Mouse (Mus musculus) left cerebral cortex, postnatal 10 days (tissue): ENCODE data around the gene Tmem102. TPM values are rescaled to one million over a fixed set of nuclear protein-coding genes. Genes with fewer than 3 reads are reported as not detected.

Experiments used
- DNase-seq, 2 experiments: peaks; one replicate each; pipeline ENCODE4 v3.0.0; 2021 to 2022; ENCODE audit warnings: low spot score in 2 of 2, mixed read lengths in 1 of 2; ENCODE audit errors: extremely low spot score in 1 of 2
- intact Hi-C: fragments of 180-260 bp; cut with DNase I; formaldehyde crosslinking; loops from one replicate; pipeline ENCODE4 v1.15.1; 2025
- total RNA-seq, 2 experiments: library from RNA; stranded (reverse); gene quantifications; 2 replicates each; pipeline ENCODE4 v1.2.3; 2021

Gene Tmem102
- total RNA-seq, 2 experiments from 2014 or later, result not detected

GRCm38 (mm10) chr11:69833554-69833953 is 28.1 kb upstream of the Tmem102 start:
- intact Hi-C loops, result no loop called here
- DNase-seq, result no peak

DNA sequence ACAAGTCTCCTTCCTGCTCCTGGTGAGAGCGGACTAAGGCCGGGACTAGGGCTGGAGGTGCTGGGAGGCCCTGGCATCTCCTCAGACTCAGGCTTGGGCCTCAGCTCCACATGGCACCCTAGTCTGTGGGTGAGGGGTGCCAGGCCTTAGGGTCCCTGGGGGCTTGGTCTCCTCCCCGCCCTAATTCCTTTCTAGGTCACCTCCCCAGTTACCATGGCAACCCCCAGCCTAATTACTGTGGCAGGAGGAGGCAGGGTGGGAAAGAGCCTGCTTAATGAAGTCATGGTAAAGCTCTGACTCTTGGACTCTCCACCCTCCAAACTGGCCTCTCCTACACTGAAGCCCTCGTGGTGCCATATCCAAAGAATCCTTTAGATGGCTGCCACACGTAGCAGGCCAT is 23.4 kb upstream of the Tmem102 start:
- no peak for DNase-seq
- intact Hi-C loops, result no loop called here

GRCm38 (mm10) chr11:69823456-69823855 is 18.0 kb upstream of the Tmem102 start:
- intact Hi-C loops, result no loop called here
- no peak for DNase-seq

DNA sequence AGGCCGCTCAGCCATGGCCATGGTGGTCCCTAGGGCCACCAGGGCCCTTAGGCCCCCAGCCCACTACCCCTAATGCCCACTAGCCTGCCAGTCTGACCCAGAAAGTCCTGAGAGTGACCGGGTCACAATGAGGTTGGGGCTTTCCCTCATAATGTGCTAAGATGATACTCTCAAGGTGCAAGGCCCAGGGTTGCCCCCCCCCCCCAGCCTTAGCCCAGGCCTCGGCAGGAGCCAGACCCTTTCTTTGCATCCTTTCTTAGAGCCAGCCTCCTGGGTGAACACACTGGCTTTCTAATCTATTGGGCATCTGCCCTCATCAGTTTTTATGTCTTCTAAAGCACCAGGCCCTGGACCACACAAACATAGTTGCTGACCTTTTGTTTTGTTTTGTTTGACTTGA is 16.7 kb upstream of the Tmem102 start, which contains the start of gene Spem1:
TSS of gene Spem1 (minus strand) at position 101 of the 400 bp plus-strand sequence.
- intact Hi-C loops, result no loop called here
- DNase-seq, result no peak

DNA sequence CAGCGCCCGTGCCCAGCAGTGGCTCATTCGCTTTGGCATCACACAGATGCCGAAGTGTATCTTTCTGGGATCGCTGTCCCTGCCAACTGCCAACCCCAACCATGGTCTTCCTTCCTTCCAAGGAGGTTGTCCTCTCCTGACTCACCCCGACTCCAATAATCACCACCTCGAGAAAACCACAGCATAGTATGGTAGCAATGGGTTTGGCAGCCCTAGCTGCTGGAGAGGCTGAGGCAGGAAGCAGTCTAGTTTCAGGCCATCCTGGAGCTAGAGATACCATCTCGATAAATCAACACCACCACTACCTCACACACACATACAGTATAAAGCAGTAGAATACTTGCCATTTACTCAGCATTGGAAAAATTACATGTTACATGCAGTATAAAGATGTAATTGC is 13.4 kb upstream of the Tmem102 start:
- no peak for DNase-seq
- intact Hi-C loops, result no loop called here

GRCm38 (mm10) chr11:69818365-69818764 is 12.9 kb upstream of the Tmem102 start, which contains the start of gene Spem2:
Spem2 (minus strand) TSS chr11:69818465.
- no peak for DNase-seq
- intact Hi-C loops, result no loop called here

DNA sequence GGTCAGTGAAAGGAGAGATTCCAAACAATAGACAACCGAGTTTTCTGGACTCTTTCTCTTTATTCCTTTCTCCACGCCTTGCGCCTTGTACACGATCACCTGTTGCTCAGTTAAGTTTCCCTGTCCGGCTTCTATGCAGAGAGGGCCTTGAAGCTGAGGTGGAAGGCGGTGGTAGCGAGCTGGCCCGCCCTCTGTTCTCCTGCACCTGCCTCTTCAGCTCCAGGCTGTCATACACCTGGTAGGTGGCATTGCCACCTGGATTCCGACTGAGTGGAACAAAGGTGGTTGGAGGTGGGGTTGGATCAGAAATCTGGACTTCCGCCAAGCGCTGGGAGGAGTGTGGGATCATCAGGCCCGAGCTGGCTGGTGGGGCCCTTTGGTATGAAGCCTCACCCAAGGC is 11.1 kb upstream of the Tmem102 start:
- DNase-seq, result no peak
- intact Hi-C loops, result no loop called here

DNA sequence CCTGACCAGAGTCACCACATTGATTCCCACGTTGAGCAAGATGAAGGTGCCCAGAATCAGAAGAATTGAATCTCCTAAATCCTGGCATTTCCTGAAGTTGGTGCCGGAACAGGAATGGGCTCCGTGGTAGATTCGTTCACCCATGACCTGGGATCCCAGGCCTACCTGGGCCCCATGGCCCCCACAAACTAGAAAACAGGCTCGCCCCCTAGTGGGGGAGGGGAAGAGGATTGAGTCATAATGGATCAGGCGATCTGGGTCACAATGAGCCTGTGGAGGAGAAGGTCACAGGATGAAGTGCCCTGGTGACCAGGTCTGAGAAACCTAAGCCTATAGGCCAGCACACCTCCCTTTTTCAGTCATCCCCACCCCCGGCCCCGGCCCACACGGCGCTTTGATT is 9.7 kb upstream of the Tmem102 start, which contains the start of gene Gm39566:
TSS of gene Gm39566 (minus strand) at position 144 of the 400 bp plus-strand sequence.
- intact Hi-C loops, result no loop called here
- DNase-seq, result no peak

- no peak for DNase-seq
- intact Hi-C loops, result no loop called here
Measured at GRCm38 (mm10) chr11:69810280-69810679, 4.9 kb upstream of the Tmem102 start.

DNA sequence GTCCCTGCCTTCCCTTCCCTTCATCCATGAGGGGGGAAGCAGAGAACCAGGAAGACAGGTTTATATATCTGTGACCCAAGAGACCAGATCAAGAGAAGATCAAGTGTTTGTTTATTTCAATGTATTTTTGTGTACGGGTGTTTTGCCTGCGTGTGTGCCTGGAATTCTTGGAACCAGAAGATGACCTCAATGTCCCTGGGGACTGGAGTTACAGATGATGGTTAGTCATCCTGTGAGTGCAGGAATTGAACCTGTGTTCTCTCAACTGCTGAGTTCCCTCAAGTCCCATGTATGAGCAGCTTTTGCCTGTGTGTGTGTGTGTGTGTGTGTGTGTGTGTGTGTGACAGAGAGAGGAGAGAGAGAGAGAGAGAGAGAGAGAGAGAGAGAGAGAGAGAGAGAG is 2.2 kb upstream of the Tmem102 start:
- intact Hi-C loops, result no loop called here
- DNase-seq, result no peak

- no peak for DNase-seq
- intact Hi-C loops, result no loop called here
Measured at GRCm38 (mm10) chr11:69806378-69806777, 954 bp upstream of the Tmem102 start.

GRCm38 (mm10) chr11:69804652-69804940 is 828 bp downstream of the Tmem102 start:
- no peak for DNase-seq
- intact Hi-C loops, result loop anchor here (5.0 kb wide), 2 partner anchors 33 to 73 kb away; partner anchors contain the start of genes Nlgn2, Tmem256 and Tmem95

GRCm38 (mm10) chr11:69803786-69804651 is 1.4 kb downstream of the Tmem102 start:
- DNase-seq, result peak; percentile 50 to 81
- intact Hi-C loops, result loop anchor here (2.0 to 5.0 kb wide), 3 partner anchors 33 to 73 kb away; partner anchors contain the start of genes Nlgn2, Polr2a, Tmem256 and Tmem95

DNA sequence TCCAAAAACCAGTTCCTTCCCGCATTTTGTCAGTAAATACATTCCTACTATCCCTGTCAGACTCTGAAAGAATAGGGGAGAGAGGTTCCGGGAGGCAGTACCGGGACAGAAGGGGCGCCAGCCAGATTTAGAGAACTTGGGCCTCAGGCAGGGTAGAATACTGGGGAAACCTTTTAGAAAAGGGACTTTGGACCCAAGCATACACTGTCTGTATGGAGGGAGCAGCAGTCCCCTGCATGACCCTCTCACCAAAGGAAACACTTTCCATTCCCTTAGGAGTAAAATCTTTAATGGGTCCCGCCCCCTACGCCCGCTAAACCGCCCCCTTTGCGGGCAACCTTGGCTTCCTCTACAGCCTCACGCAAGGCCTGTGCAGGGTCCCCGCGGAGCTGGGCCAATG is 2.1 kb downstream of the Tmem102 start:
- intact Hi-C loops, result loop anchor here (2.0 to 5.0 kb wide), 3 partner anchors 34 to 74 kb away; partner anchors contain the start of genes Nlgn2, Polr2a, Tmem256 and Tmem95
- no peak for DNase-seq

- intact Hi-C loops, result loop anchor here (2.0 to 5.0 kb wide), 3 partner anchors 35 to 75 kb away; partner anchors contain the start of genes Nlgn2, Polr2a, Tmem256 and Tmem95
- peak; percentile 77 to 92 for DNase-seq
Measured at GRCm38 (mm10) chr11:69802648-69803105, 2.7 kb downstream of the Tmem102 start.

- peak in 1 of 2 experiments; percentile 60 for DNase-seq
- intact Hi-C loops, result loop anchor here (5.0 kb wide), 2 partner anchors 36 to 76 kb away; partner anchors contain the start of genes Nlgn2, Tmem256 and Tmem95
Measured at GRCm38 (mm10) chr11:69801379-69801977, 3.9 kb downstream of the Tmem102 start, which contains the start of gene Fgf11. Fgf11 (minus strand) TSS chr11:69801857.

DNA sequence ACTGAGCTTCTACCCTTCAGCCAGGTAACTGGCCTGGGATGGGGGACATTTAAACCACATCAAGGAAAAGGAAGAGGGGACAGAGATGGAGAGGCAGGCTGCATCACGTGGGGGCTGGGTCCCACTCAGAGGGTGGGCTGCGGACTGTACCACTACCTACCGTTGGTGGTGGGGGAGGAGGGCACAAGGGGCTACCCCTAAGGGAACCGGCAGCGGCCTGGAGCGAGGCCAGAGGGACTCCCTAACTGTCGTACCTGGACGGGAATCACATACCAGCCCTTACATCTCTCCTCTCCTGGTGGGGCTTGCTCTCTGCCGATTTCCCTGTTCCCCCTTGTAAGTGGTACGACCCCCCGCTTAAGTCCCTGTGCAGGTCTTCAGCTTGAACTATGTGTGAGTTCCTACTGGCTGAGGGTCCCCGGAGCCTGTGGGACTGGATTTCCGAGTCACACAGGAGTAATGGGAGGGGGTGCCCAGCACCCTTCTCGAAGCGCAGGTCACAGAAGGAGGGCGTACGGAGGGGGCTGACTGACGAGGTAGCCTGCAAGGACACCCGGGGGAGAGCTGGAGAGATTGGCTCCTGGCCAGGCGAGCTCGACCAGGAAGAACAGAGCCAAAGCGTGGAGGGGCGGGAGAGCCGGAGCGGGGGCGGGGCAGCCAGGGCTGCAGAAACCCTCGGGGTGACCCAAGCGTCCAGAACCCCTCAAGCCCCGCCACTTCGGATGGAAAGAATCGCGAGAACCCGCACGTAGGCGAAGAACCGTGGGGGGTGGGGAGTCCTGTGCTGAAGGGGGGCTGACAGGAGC is 4.8 kb downstream of the Tmem102 start:
- intact Hi-C loops, result loop anchor here (5.0 kb wide), 2 partner anchors 37 to 77 kb away; partner anchors contain the start of genes Nlgn2, Tmem256 and Tmem95
- DNase-seq, result peak; percentile 68 to 90

- DNase-seq, result peak in 1 of 2 experiments; percentile 83
- intact Hi-C loops, result loop anchor here (5.0 kb wide), 2 partner anchors 37 to 77 kb away; partner anchors contain the start of genes Nlgn2, Tmem256 and Tmem95
Measured at GRCm38 (mm10) chr11:69800138-69800391, 5.4 kb downstream of the Tmem102 start.
